Mouse (Mus musculus) cortical plate, adult 2 months (tissue): ENCODE data around the gene Rnf186. TPM values are rescaled to one million over a fixed set of nuclear protein-coding genes. Genes with fewer than 3 reads are reported as not detected.
A peak's percentile ranks its signal among the peaks of the same experiment; 100 is the strongest.

Experiments
- H3K27ac ChIP-seq: fragments of 200-500 bp; 2 replicates; pipeline ENCODE4 v1.5.1; 2012; ENCODE audit warnings: low read length, control low read depth, inconsistent platforms; ENCODE audit not compliant: insufficient read depth
- H3K4me1 ChIP-seq: fragments of 200-500 bp; 2 replicates; pipeline ENCODE4 v1.6.1; 2011; ENCODE audit warnings: low read length; ENCODE audit not compliant: control insufficient read depth, insufficient read depth
- H3K4me3 ChIP-seq: fragments of 200-500 bp; 2 replicates; pipeline ENCODE4 v1.5.1; 2011; ENCODE audit warnings: mild to moderate bottlenecking, low read length, control low read depth; ENCODE audit not compliant: insufficient read depth
- CTCF ChIP-seq: fragments of 200-500 bp; IDR thresholded peaks from 2 replicates; pipeline ENCODE4 v1.5.1; 2011; ENCODE audit warnings: mild to moderate bottlenecking, control low read depth, low read length; ENCODE audit not compliant: insufficient read depth; ENCODE audit errors: extremely low read depth
- POLR2A ChIP-seq: fragments of 200-500 bp; IDR thresholded peaks from 2 replicates; pipeline ENCODE4 v1.6.1; 2011; ENCODE audit warnings: mild to moderate bottlenecking, low read length, control low read depth; ENCODE audit not compliant: insufficient read depth; ENCODE audit errors: extremely low read depth
- polyA plus RNA-seq: library from polyadenylated mRNA; depleted of rRNA; stranded (reverse); fragments of >200 nt; gene quantifications from 2 replicates; pipeline ENCODE4 v1.2.3, GENCODE M21; 2012

Rnf186 gene
- polyA plus RNA-seq, 1 experiment, result not detected

- no peak overlapping the region for H3K4me3 ChIP-seq
- TF ChIP-seq POLR2A (no peak), CTCF (no peak)
- no peaks in the 10 kb centered on the region; the same call in 1 of the 2 replicates for H3K4me1 ChIP-seq
- H3K27ac ChIP-seq, result no peak overlapping the region
Measured at GRCm38 (mm10) chr4:138941966-138942365, 24.9 kb upstream of the Rnf186 start.

DNA sequence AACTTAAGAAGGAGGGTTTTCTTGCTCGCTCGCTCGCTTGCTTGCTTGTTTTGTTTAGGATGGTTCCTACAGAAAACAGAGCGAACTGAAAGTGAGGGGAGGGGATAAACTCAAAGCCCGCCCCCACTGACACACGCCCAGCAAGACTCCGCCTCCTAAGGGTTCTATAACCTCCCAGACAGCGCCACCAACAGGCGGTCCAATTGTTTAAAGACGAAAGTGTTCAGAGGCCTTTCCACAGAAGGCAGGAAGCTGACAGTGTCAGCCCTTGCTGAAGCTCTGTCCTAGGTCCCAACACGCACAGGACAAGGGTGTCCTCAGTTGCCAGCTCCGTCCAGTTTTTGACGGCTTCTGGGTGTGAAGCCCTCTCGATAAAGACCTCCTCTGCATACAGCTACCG is 23.2 kb upstream of the Rnf186 start:
- TF ChIP-seq CTCF (peak; percentile 51), POLR2A (no peak)
- H3K27ac ChIP-seq, result no peak overlapping the region
- no peaks in the 10 kb centered on the region; the same call in 1 of the 2 replicates for H3K4me1 ChIP-seq
- no peak overlapping the region for H3K4me3 ChIP-seq

GRCm38 (mm10) chr4:138948257-138948656 is 18.7 kb upstream of the Rnf186 start:
- TF ChIP-seq CTCF, result no peak
- TF ChIP-seq POLR2A, result no peak
- Histone ChIP-seq H3K27ac (no peak overlapping the region), H3K4me3 (no peak overlapping the region), H3K4me1 (no peaks in the 10 kb centered on the region)

- H3K4me1 ChIP-seq, result no peaks in the 10 kb centered on the region
- no peak overlapping the region for H3K27ac ChIP-seq
- no peak overlapping the region for H3K4me3 ChIP-seq
- TF ChIP-seq POLR2A (no peak), CTCF (no peak)
Measured at GRCm38 (mm10) chr4:138958612-138959011, 8.3 kb upstream of the Rnf186 start.

DNA sequence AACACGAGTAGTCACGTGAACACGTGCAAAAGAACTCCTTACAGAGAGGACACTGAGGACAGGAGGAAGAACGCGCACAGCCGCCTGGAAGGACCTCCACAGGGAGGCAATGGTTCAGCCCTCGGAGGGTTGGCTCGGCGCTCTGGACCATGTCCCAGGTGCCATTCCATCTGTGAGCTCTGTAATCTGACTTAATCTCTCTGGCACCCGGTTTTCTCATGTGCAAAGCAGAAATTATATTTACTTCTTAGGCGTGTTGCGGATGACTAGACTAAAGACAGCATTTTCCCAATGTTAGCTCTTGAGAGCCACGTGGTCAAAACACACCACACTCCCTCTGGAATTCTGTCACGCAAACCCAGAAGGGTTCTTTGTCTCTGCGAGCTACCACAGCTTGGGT is 7.8 kb upstream of the Rnf186 start:
- TF ChIP-seq CTCF (no peak), POLR2A (no peak)
- no peak overlapping the region for H3K27ac ChIP-seq
- H3K4me3 ChIP-seq, result no peak overlapping the region
- no peaks in the 10 kb centered on the region for H3K4me1 ChIP-seq

DNA sequence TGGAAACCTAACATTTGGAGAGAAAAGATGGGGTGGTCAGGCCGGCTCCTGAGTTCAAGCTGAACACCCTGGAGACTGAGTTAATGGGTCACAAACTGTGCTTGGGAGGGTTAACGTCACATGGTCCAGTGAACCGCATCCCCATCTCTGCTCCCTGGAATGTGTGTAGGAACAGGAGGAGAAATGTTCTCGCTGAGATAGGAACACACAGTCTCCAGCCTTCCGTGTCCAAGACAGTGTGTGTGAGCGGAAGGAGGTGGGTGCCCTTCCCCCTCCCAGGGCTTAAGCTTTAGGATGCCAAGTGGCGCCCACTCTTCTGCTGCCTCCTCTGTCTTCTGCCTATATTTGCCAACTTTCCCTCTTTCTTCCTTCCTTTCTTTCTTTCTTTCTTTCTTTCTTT is 7.0 kb upstream of the Rnf186 start:
- H3K27ac ChIP-seq, result no peak overlapping the region
- TF ChIP-seq POLR2A (no peak), CTCF (no peak)
- no peaks in the 10 kb centered on the region for H3K4me1 ChIP-seq
- H3K4me3 ChIP-seq, result no peak overlapping the region

- Histone ChIP-seq H3K4me3 (no peak overlapping the region), H3K27ac (no peak overlapping the region), H3K4me1 (no peaks in the 10 kb centered on the region)
- TF ChIP-seq CTCF (no peak), POLR2A (no peak)
Measured at GRCm38 (mm10) chr4:138962719-138963118, 4.2 kb upstream of the Rnf186 start.

DNA sequence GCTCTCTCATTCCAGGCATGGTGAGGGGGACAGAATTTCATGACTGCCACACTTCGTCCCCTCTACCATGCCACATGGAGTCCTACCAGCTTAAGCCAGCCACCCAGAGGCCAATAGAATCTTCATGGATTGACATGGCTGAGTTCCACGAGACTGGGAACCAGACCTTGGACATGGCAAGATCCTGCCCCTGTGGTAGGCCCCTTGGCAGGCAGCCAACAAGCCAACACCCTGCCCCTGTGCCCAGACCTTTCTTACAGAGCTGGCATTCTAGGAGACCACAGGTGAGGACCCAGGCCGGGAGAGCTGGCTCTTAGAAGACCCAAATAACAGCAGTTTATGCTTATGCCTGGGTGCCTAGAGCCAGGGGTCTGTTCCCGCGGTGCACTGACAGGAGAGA is 1.0 kb upstream of the Rnf186 start:
- TF ChIP-seq POLR2A (no peak), CTCF (no peak)
- H3K4me3 ChIP-seq, result no peak overlapping the region
- H3K27ac ChIP-seq, result no peak overlapping the region
- no peaks in the 10 kb centered on the region for H3K4me1 ChIP-seq

DNA sequence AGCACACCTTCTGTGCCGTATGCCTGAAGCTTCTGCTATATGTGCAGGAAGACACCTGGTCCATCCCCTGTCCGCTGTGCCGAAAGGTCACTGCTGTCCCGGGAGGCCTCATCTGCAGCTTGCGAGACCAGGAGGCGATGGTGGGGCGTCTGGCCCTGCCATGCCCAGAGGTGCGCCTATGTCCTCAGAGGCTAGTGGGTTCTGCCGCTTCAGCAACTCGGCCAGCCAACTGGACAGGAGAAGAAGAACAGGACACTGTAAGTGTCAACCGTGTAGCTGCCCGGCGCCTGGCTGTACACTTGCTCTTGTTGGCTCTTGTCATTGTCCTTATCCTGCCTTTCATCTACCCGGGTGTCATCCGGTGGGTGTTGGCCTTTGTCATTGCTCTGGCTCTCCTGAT is 573 bp downstream of the Rnf186 start:
- Histone ChIP-seq H3K4me1 (no peaks in the 10 kb centered on the region), H3K27ac (no peak overlapping the region), H3K4me3 (no peak overlapping the region)
- TF ChIP-seq CTCF (no peak), POLR2A (no peak)

- TF ChIP-seq POLR2A (no peak), CTCF (no peak)
- Histone ChIP-seq H3K4me1 (no peaks in the 10 kb centered on the region), H3K27ac (no peak overlapping the region), H3K4me3 (no peak overlapping the region)
Measured at GRCm38 (mm10) chr4:138968772-138969556, 2.1 kb downstream of the Rnf186 start.
